Mouse (Mus musculus) spleen, postnatal 36 days (tissue): Measurements from ENCODE around the gene Tfcp2.

ENCODE experiments used
- DNase-seq, 2 experiments: peaks; one replicate each; pipeline ENCODE4 v3.0.0; 2022; ENCODE audit warnings: low spot score in 2 of 2, mixed read lengths in 1 of 2

The Tfcp2 gene

DNA sequence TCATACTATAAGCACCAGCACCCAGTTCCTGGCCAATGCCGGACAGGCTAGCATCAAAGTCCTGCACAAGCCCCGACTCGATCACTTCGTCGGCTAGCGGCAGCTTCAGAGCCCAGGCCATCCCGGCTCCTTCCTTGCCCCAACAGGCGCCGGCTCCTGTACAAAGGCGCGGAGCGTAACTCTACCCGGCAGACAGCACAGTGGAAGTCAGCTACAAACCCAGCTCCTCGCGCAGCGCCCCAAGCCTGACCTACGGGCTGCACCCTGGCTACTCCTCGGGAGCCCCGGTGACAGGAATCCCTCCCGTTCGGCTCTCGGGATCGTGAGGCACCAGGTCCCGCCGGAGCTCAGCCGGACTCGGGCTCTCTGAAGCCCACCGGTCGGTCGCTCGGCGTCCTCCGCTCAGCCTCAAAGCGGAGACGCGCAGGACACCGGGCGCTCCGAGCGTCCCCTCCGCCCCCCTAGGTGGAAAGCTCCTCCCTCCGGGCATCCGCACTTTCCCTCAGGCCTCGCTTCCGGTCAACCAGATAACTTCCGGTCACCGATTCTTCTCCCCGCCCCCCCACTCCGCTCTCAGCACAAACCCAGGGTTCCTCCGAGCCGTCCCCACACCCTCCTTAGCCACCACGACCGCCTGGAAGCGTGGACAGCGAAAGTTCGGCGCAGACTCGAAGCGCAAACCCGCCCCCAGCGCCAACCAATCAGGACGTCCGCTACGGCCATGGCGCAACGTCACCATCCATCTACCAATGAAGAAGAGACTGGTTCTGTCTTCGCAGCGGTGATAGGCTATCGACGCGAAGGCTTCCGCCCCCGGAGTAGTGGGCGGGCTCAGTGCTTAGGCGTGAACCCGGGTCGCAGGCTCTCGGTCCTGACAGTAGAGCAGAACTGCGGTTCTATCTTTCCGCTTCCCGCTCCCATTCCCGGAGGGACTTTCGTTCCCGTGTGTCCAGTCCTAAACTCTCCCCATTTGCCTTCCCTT lies at the start of gene Tfcp2:
Gene Tfcp2, minus strand, starts transcription at position 683 of the 982 bp plus-strand sequence.
- peak; percentile 96 to 97 for DNase-seq

DNA sequence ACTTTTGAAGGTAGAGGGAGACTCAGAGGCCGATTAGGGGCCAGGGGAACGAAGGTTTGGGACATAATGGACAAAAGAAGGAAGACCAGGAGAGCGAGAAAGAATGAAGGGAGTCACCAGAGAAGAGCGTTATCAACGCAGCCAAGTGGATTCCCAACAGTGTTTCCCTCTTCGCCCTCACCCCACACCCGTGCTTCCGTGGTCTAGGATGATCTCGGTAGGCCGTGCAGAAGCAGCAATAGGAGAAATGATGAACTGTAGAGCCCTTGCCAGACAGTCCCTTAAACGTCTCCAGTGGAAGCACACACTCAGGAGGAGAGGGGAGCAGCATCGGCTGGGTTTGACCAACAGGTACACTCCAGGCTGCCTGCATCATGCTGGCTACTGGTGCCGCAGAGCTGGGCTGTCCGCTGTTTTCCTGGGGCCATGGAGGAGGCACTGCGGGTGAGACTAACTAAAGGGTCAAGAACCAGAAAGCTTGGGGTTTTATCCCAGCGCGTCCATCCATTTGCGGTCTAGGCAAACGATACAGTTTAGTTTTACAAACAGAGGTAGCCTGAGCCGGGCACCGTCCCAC lies 49.0 kb upstream of the Tfcp2 start:
- DNase-seq: no peak

DNA sequence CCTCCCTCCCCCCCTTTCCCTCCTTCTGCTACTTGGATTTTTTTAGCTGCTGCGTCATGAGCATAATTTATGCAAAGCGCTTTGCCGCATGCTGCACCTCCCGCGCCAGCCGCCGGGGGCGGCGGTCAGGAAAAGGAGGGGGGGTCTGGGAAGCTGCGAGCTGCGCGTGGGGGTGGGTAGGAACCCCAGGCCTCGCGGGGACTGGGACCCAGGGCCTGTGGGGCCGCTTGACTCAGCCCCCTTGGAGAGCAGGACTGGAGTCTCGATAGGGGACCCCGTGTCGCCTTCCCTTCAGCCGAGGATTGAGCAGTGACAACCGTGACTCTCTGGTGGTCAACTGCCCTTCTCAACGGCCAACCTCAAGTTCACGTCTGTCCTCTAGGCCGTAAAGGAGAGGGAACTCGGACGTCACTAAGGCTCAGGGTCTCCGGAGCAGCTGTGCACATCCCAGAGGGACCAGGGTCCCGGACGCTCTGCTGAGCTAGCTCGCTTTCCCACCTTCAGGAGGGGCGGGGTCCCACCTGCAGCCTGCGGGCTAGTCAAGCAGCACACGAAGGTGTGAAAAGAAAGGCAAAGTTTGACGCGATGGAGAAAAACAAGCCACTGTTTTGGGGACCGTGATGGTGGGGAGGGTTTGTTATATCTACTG lies 48.4 kb upstream of the Tfcp2 start:
- peak; percentile 72 to 76 for DNase-seq

DNA sequence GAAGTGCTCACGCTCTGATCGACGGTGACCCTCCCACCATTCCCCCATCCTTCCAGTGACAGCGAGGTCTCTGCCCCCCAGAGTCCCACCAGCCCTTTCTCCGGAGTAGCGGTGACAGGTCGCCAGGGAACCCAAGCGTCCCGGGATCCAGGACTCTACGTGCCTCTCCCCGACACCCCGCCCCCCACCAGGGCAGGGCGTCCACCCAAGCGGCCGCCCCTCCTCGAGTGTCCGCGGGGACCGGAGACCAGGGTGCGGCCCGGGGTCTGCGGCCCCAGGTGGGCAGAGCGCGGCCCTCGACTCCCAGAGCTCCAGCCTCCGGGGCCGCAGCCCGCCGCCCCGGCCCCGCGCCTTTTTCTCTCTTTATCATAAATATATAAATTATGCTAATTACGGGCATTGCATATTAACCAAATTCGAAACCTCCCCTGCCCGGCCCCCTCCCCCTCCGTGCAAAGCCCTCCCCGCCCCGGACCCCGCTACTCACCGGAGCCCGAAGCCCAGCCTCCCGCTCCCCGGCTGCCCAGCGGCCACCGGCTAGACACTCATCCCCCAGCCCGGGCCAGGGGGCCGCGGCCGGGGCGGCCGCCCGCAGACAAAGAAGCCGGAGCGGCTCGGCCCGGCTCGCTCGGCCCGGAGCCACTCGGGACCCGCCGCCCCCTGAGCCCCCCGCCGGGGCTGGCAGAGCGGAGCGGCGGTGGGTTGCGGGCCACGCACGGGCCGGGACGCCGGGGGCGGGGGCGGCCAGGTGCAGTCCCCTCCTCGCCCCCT lies 47.7 kb upstream of the Tfcp2 start, which contains the start of gene Pou6f1:
Gene Pou6f1, minus strand, starts transcription at position 709 of the 771 bp plus-strand sequence.
- peak in 1 of 2 experiments; percentile 22 for DNase-seq

DNA sequence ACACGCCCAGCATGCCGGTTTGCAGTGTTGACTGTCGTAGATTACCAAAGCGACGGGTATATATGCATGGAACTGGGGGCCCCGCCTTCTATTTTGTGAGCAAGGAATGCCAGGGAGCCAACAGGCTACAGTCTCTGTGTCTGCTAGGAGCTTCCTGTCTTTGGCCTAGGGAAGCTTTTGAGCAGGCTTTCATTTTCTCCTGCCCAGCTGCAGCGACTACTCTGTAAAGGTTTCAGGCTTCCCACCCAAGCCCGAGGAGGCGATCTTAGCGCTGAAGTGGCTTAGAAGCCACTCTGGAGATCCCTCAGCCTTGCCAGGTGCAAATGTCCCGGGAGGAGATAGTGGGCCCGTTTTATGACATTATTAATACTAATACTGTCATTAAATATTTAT lies 47.1 kb upstream of the Tfcp2 start:
- DNase-seq: peak in 1 of 2 experiments; percentile 32

DNA sequence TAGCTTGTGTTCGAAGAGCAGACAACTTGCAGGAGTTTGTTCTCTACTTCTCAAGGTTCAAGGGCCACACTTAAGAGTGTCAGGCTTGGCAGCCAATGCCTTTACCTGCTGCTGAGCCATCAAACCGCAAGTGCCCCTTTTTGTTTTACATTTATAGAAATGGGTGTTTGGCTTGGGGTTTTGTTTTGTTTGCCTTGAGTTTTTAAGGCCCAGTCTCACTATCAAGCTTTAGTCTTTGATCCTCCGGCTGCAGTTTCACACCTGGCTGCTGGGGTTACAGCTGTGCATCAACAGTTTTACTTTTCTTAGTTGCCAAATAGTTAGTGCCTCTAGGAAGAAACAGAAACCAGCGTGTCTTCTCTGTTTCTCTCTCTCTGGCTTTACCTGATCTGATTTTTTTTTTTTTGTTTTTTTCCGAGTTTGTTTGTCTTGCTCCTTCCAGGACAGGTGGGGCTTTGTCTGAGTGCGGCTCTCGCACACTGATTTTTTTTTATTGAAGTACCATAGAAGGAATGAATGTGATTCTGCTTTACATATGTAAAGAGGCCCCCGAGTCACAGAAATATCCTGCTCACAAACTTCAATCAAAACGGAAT lies 46.6 kb upstream of the Tfcp2 start:
- DNase-seq: peak in 1 of 2 experiments; percentile 35

DNA sequence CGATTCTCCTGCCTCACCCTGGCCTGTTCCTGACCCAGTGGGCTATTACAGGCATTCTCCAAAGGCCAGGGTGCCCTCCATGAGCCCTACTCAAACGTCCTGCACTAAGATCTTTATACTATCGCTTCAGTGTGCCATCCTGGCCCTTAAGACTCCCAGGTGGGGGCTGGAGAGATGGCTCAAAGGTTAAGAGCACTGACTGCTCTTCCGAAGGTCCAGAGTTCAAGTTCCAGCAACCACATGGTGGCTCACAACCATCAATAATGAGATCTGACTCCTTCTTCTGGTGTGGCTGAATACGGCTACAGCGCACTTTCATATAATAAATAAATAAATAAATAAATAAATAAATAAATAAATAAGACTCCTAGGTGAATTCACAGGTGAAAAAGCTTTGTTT lies 41.0 kb upstream of the Tfcp2 start:
- no peak for DNase-seq

DNA sequence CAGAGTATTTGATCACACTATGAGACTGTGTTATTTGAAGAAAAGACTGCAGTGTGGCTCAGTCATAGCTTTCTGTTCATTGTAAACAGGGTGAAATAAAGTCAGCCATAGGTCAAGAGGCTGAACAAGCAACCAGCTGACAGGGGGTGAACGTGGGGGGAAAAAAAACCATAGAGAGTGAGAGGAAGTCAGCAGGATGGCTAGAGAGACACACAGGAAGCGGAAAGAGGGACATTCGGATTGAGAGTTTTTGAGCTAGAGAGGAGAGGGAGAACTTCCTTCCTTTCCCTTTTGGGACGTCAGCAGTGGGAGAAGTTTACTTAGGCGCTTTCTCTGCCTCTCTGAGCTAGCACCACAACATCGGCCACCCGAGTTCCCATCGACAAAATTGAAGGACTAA lies 38.6 kb upstream of the Tfcp2 start:
- no peak for DNase-seq

DNA sequence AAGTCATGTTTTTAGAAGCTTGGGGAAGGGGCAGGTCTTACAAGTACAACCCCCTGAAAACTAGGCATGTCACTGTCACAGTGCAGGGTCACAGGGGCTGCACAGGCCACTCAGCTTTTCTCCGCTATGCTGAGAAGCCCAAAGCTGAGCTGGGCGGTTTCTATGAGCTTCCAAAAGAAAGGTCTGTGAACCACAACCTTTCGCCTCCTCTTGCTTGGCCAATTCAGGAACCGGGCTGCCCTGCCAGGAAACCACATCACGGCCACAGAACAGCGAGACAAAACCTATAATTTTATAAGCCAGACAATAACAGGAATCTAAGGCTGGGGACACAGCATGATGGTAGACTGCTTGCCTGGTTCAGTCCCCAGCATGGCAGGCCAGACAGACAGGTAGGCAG lies 36.5 kb upstream of the Tfcp2 start:
- DNase-seq: no peak

DNA sequence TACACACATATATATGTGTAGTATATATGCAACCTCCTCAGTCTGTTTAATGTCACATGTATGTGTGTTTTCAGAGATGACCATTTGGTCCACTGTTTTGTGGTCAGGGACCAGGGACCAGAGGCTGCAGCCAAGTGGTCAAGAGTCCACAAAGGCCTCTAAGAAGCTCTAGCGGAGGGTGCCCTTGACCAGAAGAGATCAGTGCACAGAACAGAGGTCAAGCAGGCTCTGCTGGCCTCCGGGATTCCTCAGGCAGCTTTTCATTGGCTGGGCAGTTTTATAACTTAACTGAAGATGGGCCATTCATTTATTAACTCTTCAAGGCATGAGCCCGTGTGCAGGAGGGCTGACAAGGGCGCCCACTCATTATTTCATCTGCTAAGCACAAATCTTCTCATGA lies 35.4 kb upstream of the Tfcp2 start:
- no peak for DNase-seq

DNA sequence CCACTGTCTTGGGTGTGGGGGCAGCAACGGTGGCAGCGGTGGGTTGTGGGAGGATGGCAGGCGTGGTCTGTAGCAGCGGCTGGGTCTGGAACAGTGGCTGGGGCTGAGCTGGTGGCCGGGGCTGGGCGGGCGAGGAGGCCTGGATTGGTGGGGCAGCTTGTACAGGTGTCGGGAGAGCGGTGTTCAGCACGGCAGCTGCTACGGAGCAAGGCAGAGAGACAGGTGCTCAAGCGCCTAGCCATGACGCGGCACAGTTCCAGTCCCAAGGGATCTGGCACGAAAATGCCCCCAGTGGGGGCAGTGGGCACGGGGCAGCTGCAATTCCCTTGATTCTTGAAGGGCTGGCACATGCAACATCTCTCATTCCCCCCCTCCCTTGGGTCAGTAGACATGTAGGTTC lies 34.1 kb upstream of the Tfcp2 start:
- no peak for DNase-seq

DNA sequence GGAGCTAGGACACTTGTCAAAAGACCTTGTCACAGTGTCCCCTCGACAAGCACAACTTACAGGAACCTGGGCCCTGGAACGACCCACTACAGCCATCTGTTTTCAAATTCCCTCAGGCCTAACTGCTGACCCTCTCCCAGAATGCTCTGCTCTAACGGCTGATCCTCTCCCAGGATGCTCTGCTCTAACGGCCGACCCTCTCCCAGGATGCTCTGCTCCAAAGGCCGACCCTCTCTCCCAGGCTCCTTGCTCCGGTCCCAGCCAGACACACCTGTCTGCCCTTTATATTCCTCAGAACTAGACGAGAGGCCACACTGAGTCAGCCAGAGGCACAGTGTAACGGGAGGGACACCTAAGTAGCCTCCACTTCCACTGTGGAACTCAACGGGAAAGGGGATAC lies 28.3 kb upstream of the Tfcp2 start:
- DNase-seq: no peak

DNA sequence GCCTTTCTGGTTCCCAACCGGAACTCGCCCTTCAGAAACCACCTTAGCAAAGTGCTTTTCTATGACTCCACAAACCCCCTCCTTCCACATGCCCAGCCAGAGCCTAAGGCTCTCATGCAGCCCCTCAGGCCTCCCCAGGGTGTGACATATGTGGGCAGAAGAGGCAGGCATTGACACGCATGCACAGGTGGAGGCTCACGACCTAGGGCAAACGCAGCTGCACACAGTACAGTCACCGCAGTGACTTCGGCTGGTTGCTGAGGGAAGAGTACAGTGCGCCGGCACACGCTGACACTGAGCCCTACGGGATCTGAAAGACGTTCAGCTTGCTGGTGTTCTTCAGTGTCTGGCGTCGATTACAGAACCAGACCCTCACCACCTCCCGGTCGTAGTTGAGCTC lies 26.2 kb upstream of the Tfcp2 start:
- no peak for DNase-seq

DNA sequence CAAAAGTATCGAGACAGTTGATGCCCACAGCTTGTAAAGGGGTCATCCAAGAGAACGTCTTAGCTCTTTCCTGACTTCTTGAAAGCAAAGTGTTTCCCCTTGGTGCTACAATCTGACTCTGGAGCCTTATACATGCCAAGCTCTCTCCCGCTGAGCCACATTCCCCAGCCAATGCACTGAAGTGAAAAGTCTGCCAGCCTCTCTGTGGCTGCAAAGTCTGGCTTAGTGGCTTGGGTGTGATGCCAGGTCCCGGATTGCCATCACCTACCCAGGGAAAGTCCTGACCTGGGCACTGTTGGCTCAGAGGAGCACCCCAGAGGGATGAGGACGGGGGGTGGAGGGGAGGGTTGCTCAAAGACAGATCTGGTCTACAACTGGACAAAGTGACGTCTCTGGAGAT lies 25.0 kb upstream of the Tfcp2 start:
- no peak for DNase-seq

DNA sequence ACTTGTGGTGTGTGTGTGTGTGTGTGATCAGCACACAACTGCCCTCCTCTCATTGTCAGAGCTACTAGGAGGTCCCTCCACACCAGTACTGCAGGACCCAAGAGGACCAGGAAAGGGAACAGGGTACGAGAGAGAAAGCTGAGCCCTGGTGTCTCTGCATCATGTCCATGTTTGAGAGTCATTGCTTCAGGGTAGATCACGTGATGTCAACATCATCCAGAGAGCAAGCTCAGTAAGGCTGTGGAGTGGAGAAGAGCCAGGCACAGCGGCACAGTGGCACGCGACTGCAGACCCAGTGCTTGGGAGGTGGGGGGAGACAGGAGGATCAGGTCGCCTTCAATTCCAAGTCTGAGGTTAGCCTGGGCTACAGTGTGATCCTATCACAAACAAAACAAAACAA lies 24.6 kb upstream of the Tfcp2 start:
- DNase-seq: no peak

DNA sequence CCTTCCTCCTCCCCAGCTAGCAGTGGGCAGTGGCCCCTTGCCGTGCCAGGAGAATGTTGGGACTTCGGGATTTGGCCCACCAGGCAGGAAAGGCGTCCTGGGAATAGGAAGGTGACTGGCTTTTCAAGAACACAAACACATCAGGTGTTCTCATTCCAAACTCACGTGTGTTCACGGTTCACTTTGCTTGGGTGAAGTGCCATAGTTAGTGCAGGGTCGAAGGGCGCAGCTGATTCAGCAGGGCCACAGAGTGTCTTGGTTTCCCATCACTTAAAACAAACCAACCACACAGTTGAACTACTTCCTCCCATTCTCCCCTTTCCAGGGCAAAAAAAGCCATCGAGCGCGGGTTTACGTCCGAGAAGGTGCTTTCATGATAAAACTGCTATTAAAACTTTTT lies 23.6 kb upstream of the Tfcp2 start:
- DNase-seq: no peak

DNA sequence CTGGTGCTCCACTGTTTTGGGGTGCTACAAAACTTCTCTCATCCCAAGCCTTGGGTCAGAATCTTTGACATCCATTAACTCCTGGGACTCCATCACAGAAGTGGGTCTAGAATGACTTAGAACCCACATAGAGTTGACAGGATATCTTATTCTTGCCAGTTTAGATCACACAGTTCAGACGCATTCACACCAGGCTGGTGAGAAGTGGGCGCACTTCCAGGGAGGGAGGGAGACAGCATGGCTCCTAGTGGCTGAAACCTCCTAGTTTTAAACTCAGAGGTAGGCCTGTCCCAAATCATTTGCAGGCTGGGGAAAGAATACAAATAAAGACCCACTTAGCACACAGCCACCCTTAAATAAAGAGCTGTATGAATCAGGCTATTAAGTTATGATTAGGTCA lies 22.6 kb upstream of the Tfcp2 start:
- DNase-seq: no peak

DNA sequence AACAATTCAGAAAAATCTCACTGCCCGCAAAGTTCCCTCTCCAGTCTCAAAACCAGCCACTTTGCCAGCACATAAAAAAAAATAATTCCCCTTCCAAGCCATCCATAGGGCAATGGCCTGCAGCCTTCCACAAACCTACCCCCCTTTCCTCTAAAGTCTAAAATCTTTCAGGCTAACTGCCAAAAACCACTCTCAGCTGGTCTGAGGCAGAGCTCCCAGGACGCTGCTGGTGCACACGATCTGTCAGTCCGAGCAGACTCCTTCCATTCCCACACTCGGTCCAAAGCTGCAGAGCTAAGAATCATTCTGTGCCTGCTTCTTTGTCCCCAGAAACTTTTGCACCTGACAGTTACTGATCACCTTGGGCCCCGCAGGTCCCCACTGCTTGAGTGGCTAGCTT lies 22.1 kb upstream of the Tfcp2 start:
- no peak for DNase-seq

DNA sequence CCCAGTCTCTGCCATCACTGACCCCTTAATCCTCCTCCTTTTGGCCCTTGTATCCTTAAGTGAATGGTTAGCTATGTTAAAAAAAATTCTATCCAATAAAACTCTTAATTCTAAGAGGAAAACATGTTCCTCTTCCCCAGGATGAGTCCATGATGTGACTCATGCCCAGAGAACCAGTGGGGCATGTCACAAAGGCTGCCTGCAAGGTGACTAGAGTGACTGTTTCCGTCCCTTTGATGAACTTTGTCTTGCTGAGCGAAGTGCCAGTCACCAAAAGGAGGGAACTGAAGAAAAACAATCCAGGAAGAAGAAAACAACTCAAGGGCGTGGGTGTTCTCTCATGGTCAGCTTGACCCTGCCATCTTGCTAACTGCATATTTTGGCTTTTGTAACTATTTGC lies 17.4 kb upstream of the Tfcp2 start:
- DNase-seq: no peak

DNA sequence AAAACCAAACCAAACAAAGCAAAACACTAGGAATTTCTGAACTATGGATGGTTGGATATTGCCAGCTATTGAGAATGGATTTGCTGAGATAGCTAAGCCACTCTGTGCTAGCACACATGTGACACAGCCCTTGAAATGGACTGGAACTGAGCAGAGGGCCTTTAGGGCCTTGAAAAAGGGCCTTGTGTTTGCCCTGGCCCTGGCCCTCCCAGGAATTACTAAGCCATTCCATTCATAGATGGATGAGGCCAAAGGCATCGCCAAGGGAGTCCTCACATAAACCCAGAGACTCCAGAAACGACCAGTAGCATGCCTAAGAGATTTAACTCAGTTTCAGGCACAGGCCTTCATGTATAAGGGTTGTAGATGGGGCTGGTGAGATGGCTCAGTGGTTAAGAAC lies 14.7 kb upstream of the Tfcp2 start:
- no peak for DNase-seq

DNA sequence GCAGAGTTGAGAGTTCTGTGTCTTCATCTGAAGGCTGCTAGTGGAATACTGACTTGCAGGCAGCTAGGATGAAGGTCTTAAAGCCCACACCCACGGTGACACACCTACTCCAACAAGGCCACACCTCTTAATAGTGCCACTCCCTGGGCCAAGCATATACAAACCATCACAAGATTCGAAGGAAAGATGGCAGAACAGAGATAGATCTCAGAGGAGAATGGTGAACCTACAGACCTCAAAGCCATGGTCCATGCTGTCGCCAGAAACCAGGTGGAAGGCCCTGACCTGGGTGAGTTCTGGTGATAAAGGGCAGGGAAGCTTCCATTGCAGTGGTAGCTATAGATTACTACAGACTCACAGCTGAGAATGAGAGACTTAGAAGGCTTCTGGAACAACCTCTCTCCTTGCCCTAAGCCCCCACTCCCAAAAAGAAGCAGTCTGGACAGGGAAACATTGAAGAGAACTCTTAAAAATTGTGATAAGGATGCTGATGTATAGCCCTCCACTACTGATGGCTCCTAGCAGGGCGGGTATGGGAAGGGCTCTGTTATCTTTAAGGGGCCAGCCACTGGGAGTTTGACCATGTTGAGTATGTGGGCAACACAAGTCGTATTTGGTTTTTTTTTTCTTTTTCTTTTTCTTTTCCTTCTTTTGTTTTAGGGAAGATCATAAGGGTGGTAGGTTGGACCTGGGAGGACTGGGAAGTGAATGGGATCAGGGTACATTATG lies 6.1 kb upstream of the Tfcp2 start:
- DNase-seq: no peak
